Mouse (Mus musculus) liver, adult 2 months (tissue): ENCODE results near the gene Pak2. TPM values are rescaled to one million over a fixed set of nuclear protein-coding genes. Genes with fewer than 3 reads are reported as not detected.

Experiments used
- DNase-seq: peaks from one replicate; pipeline ENCODE4 v3.0.0-alpha.2; 2011; ENCODE audit warnings: low read depth, low spot score; ENCODE audit errors: extremely low read depth
- H3K27ac ChIP-seq: fragments of 200-500 bp; replicated peaks from 2 replicates; pipeline ENCODE4 v1.5.1; 2012; ENCODE audit warnings: low read depth, mild to moderate bottlenecking, control low read depth, inconsistent platforms, low read length; ENCODE audit not compliant: insufficient read depth
- H3K27me3 ChIP-seq: fragments of 200-500 bp; 2 replicates; pipeline ENCODE4 v1.6.1; 2012; ENCODE audit warnings: mild to moderate bottlenecking, moderate library complexity, low read length, inconsistent platforms; ENCODE audit not compliant: control insufficient read depth, insufficient read depth
- H3K36me3 ChIP-seq: fragments of 200-500 bp; 2 replicates; pipeline ENCODE4 v1.6.1; 2012; ENCODE audit warnings: low read length, inconsistent platforms; ENCODE audit not compliant: control insufficient read depth, insufficient read depth
- H3K4me1 ChIP-seq: fragments of 200-500 bp; 2 replicates; pipeline ENCODE4 v1.6.1; 2011; ENCODE audit warnings: low read length; ENCODE audit not compliant: control insufficient read depth, insufficient read depth
- H3K4me3 ChIP-seq: fragments of 200-500 bp; 2 replicates; pipeline ENCODE4 v1.5.1; 2011; ENCODE audit warnings: low read depth, mild to moderate bottlenecking, control low read depth, low read length, moderate library complexity; ENCODE audit not compliant: insufficient read depth
- H3K79me2 ChIP-seq: fragments of 200-500 bp; 2 replicates; pipeline ENCODE4 v1.6.1; 2012; ENCODE audit warnings: inconsistent platforms, mild to moderate bottlenecking, low read length, moderate library complexity; ENCODE audit not compliant: control insufficient read depth, insufficient read depth
- H3K9ac ChIP-seq: fragments of 200-500 bp; 2 replicates; pipeline ENCODE4 v1.6.1; 2012; ENCODE audit warnings: low read depth, mild to moderate bottlenecking, control low read depth, inconsistent platforms, low read length
- CTCF ChIP-seq: fragments of 200-500 bp; IDR thresholded peaks from 2 replicates; pipeline ENCODE4 v1.5.1; 2011; ENCODE audit warnings: low read depth, low read length, control low read depth
- POLR2A ChIP-seq: fragments of 200-500 bp; IDR thresholded peaks from 2 replicates; pipeline ENCODE4 v1.6.1; 2011; ENCODE audit warnings: low read length, control low read depth; ENCODE audit not compliant: insufficient read depth; ENCODE audit errors: extremely low read depth
- WGBS: fragments of 180-500 bp; shearing (Covaris S2); methylation state at CpG from one replicate; pipeline ENCODE4 v1.1.7; 2018; 5-methylcytosine and 5-hydroxymethylcytosine counted together
- polyA plus RNA-seq: library from polyadenylated mRNA; depleted of rRNA; stranded (reverse); fragments of >200 nt; gene quantifications from 2 replicates; pipeline ENCODE4 v1.2.3, GENCODE M21; 2012
- total RNA-seq: library from RNA; depleted of rRNA; stranded (reverse); fragments of >200 nt; gene quantifications from 2 replicates; pipeline ENCODE4 v1.2.3, GENCODE M21; 2014

Pak2 gene
- total and polyA plus RNA-seq, 2 experiments = 6.3 to 11.0 TPM

- 63% methylated on average over 12 of the region's 12 CpGs for WGBS
- DNase-seq = no peak
- Histone ChIP-seq H3K9ac (no peak overlapping the region), H3K27ac (no peak overlapping the region), H3K4me1 (peaks cover 13% of the 10 kb centered on the region), H3K36me3 (no peaks in the 10 kb centered on the region), H3K4me3 (no peak overlapping the region), H3K27me3 (no peaks in the 10 kb centered on the region), H3K79me2 (peaks cover 48% of the 10 kb centered on the region)
- no peak for TF ChIP-seq POLR2A
- no peak for TF ChIP-seq CTCF
These were observed 10.5 kb downstream of the Pak2 start for GRCm38 (mm10) chr16:32068389-32069300.

- H3K27me3 ChIP-seq = no peaks in the 10 kb centered on the region
- peaks cover 13% of the 10 kb centered on the region for H3K4me1 ChIP-seq
- peaks cover 42% of the 10 kb centered on the region for H3K79me2 ChIP-seq
- no peak for TF ChIP-seq CTCF
- no peak for TF ChIP-seq POLR2A
- H3K4me3 ChIP-seq = no peak overlapping the region
- WGBS = 100% methylated on average over 1 of the region's 1 CpGs
- H3K27ac ChIP-seq = no peak overlapping the region
- DNase-seq = no peak
- no peak overlapping the region for H3K9ac ChIP-seq
- no peaks in the 10 kb centered on the region for H3K36me3 ChIP-seq
These were observed 12.2 kb downstream of the Pak2 start for GRCm38 (mm10) chr16:32066899-32067298.

GRCm38 (mm10) chr16:32063900-32064299, 15.2 kb downstream of the Pak2 start:
- DNase-seq = no peak
- no peak for TF ChIP-seq CTCF
- no peak for TF ChIP-seq POLR2A
- no peaks in the 10 kb centered on the region for H3K27me3 ChIP-seq
- no peak overlapping the region for H3K27ac ChIP-seq
- H3K36me3 ChIP-seq = no peaks in the 10 kb centered on the region
- WGBS = 81% methylated on average over 7 of the region's 7 CpGs
- H3K4me1 ChIP-seq = peaks cover 18% of the 10 kb centered on the region
- H3K9ac ChIP-seq = no peak overlapping the region
- no peak overlapping the region for H3K4me3 ChIP-seq
- H3K79me2 ChIP-seq = peaks cover 49% of the 10 kb centered on the region

- WGBS = 30% methylated on average over 2 of the region's 2 CpGs
- TF ChIP-seq POLR2A (no peak), CTCF (no peak)
- no peak overlapping the region for H3K9ac ChIP-seq
- H3K4me3 ChIP-seq = no peak overlapping the region
- no peak overlapping the region for H3K27ac ChIP-seq
- peaks cover 51% of the 10 kb centered on the region for H3K79me2 ChIP-seq
- DNase-seq = no peak
- H3K27me3 ChIP-seq = no peaks in the 10 kb centered on the region
- H3K4me1 ChIP-seq = peaks cover 21% of the 10 kb centered on the region
- H3K36me3 ChIP-seq = no peaks in the 10 kb centered on the region
These were observed 16.9 kb downstream of the Pak2 start for GRCm38 (mm10) chr16:32062226-32062625.

- WGBS = 64% methylated on average over 6 of the region's 6 CpGs
- Histone ChIP-seq H3K36me3 (no peaks in the 10 kb centered on the region), H3K79me2 (peaks cover 36% of the 10 kb centered on the region), H3K27me3 (no peaks in the 10 kb centered on the region), H3K9ac (no peak overlapping the region), H3K4me3 (no peak overlapping the region), H3K4me1 (peaks cover 13% of the 10 kb centered on the region), H3K27ac (no peak overlapping the region)
- TF ChIP-seq POLR2A (no peak), CTCF (no peak)
- peak; percentile 26 for DNase-seq
These were observed 19.2 kb downstream of the Pak2 start for GRCm38 (mm10) chr16:32059840-32060523.
